Mouse (Mus musculus) cerebellum, adult 18-20 months (tissue): ENCODE measurements around the gene Brd3.
A peak's percentile ranks its signal among the peaks of the same experiment; 100 is the strongest.
"Not testable (repeated sequence)": the region's sequence is repeated elsewhere in the genome, so short reads cannot be mapped to it uniquely, and the experiment has no call there.

Experiments used
- DNase-seq, 2 experiments: peaks; one replicate each; pipeline ENCODE4 v3.0.0; 2021

The Brd3 gene

GRCm38 (mm10) chr2:27507562-27507961 lies at the start of gene Brd3:
Gene Brd3 (minus strand): TSS chr2:27507662.
- no peak for DNase-seq

GRCm38 (mm10) chr2:27556921-27557320 lies 49.5 kb upstream of the Brd3 start:
- no peak for DNase-seq

GRCm38 (mm10) chr2:27554308-27554707 lies 46.8 kb upstream of the Brd3 start:
- no peak for DNase-seq

- DNase-seq = peak; percentile 65 to 78
Measured at GRCm38 (mm10) chr2:27552620-27553287, 45.3 kb upstream of the Brd3 start.

- DNase-seq = no peak
Measured at GRCm38 (mm10) chr2:27548664-27549369, 41.4 kb upstream of the Brd3 start.

- no peak for DNase-seq
Measured at GRCm38 (mm10) chr2:27547986-27548385, 40.5 kb upstream of the Brd3 start.

GRCm38 (mm10) chr2:27547326-27547725 lies 39.9 kb upstream of the Brd3 start:
- DNase-seq = no peak

GRCm38 (mm10) chr2:27546041-27546440 lies 38.6 kb upstream of the Brd3 start:
- DNase-seq = not testable (repeated sequence)

GRCm38 (mm10) chr2:27545517-27545916 lies 38.1 kb upstream of the Brd3 start:
- not testable (repeated sequence) for DNase-seq

GRCm38 (mm10) chr2:27544613-27545012 lies 37.2 kb upstream of the Brd3 start:
- DNase-seq = no peak

- peak in 1 of 2 experiments; percentile 10 for DNase-seq
Measured at GRCm38 (mm10) chr2:27541225-27541624, 33.8 kb upstream of the Brd3 start.

- no peak for DNase-seq
Measured at GRCm38 (mm10) chr2:27540515-27540836, 33.0 kb upstream of the Brd3 start.

GRCm38 (mm10) chr2:27539772-27540514 lies 32.5 kb upstream of the Brd3 start:
- DNase-seq = peak; percentile 98 to 100

GRCm38 (mm10) chr2:27539336-27539735 lies 31.9 kb upstream of the Brd3 start:
- DNase-seq = peak in 1 of 2 experiments; percentile 32

- not testable (repeated sequence) for DNase-seq
Measured at GRCm38 (mm10) chr2:27538455-27539330, 31.2 kb upstream of the Brd3 start.

- DNase-seq = no peak
Measured at GRCm38 (mm10) chr2:27518283-27518682, 10.8 kb upstream of the Brd3 start.

- no peak for DNase-seq
Measured at GRCm38 (mm10) chr2:27516289-27516688, 8.8 kb upstream of the Brd3 start.

GRCm38 (mm10) chr2:27515341-27516166 lies 8.1 kb upstream of the Brd3 start:
- peak in 1 of 2 experiments; percentile 13 for DNase-seq

GRCm38 (mm10) chr2:27514639-27515328 lies 7.3 kb upstream of the Brd3 start, which contains the start of gene Wdr5:
Gene Wdr5 (plus strand): TSS chr2:27515157.
- peak; percentile 93 to 98 for DNase-seq

GRCm38 (mm10) chr2:27513861-27514260 lies 6.4 kb upstream of the Brd3 start:
- no peak for DNase-seq

- DNase-seq = no peak
Measured at GRCm38 (mm10) chr2:27512909-27513308, 5.4 kb upstream of the Brd3 start.
